Mouse (Mus musculus) fat pad, adult 2 months (tissue): Measurements from ENCODE around the gene Pigp.
A peak's percentile ranks its signal among the peaks of the same experiment; 100 is the strongest.
"Not testable (repeated sequence)": the region's sequence is repeated elsewhere in the genome, so short reads cannot be mapped to it uniquely, and the experiment has no call there.

Source experiments
- DNase-seq: peaks from one replicate; pipeline ENCODE4 v3.0.0-alpha.2; 2011; ENCODE audit warnings: low read depth, low spot score; ENCODE audit errors: extremely low read depth

Gene Pigp

GRCm38 (mm10) chr16:94360578-94361350, 10.9 kb downstream of the Pigp start:
- DNase-seq = no peak

DNA sequence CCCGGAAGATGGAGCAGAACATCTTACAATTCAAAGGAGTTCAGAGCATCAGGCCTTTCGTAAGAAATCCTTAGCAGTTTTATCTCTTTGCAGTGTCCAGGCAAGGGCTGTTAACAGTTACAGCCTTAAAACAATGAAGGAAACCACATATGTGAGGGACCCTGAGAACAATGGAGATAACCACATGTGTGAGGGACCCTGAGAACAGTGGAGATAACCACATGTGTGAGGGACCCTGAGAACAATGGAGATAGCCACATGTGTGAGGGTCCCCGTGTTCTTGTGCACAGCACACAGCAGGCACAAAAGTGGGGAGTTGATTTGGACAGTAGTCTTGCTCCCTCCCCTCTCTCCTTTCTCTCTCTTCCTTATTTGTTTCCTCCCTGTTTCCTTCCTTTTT, 13.6 kb downstream of the Pigp start:
- no peak for DNase-seq

DNA sequence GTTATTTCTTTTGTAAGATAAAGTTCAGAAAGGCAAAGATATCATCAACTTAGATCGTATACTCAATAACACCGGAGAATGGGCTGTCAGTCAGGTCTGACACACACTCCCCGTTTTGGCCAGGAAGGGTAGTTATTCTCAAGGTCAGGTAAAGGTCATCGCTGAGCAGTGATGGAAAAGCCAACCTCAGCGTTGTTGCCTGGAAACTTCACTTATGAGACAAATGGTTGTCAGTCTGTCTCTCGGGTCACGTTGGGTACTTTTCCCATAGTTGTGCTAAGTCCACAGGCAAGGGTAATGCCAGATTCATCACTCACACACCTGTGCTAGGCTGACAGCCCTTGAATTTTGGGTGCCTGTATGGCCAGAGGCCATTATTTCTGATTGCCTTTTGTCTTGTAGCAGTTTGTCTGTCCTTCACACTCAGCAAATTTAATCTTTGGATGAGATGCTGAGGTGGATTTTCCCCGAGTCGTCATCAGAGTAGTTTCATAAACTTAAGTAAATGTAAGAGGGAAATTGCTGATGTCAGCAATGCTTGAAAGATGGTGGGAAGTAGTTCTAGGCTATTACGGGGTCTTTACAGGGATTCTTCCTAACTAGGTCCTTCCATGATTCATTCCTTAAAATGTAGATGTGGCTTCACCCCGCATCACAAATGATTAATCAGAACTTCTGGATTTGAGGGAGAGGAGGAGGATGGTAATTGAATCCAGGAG, 14.7 kb downstream of the Pigp start:
- DNase-seq = no peak

DNA sequence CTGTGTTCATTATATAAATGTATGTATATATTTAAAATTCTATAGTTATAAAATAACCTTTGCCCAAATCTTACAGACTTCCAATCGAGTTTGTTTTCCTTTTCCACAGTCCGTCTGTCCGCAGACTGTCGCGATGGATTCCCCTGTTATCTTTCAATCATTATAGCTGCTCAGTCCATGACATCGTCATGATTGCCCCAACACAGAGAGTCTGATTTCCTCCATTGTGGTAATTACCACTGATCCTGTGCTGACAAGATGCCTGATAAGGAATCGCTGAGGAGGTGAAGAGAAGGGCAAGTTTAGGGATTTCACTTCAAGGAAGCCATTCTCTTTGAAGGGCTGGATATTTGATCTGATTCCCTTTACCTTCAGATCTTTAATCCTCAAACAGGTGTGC, 15.6 kb downstream of the Pigp start:
- DNase-seq = no peak

- DNase-seq = no peak
Observed at GRCm38 (mm10) chr16:94354450-94354849, 17.2 kb downstream of the Pigp start.

DNA sequence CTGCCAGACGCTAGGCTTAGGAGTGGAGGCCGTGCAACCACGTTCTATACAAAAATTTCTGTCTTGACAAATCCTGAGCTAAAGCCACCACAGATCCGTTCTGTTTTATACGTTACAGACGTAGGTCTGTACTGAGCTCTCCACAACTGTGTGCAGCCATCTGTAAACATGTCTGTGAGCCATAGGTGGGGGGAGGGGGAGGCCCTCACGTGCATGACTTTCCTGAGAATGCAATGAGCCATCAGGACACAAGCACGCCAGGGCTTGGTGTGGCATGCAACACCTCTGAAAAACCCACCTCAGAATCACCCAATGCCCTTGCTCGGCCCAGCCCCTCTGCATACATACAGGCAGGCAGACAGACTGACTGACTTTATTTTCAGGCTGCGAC, 21.4 kb downstream of the Pigp start:
- DNase-seq = no peak

DNA sequence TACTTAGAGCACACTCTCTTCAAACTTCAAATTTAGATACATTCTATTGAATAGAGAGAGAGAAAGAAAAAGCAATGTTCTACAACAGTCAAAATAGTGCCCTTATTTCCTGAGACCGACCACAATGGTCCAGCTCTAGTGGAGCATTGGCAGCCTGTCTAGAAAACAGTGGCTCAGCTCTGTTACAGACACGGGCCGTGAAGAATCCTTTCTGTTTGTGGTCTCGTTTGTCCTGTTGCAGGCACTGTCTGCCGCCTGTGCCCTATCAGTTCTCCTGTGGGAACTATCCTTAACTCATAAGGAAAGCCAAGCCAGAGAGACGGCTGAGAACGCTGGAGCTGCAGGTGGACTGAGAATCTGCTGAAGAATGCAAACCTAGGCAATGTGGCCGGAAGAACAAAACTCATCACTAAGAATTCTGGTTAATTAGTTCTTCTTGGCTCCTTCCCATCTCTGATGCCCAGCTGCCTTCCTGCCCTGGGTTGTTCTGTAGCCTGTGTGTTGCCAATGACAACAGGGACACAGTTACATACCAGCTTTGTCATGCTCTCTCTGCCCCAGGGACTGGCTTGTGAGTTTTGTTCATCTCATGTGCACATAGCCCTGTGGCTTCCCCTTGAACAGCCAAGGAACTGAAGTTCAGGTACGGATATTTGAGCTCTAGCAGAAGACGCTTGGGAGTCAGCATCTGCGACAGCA, 21.9 kb downstream of the Pigp start:
- no peak for DNase-seq

DNA sequence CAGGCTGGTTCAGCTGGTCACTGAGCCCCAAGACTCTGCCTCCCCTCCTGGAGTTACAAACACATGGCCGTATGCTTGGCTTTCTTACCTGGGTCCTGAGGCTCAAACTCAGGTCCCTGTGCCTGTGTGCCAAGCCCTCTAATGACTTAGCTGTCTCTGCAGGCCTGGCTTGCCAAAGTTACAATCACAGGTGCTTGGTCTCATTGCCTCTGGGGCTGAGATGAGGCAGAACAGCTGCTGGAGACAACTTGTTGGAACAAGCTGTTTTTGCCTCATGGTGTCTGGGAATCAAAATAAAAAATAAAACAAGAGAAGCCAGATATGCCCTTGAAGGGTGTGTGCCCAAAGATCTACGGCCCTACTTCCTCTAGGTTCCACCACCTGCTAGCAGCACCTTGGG, 22.9 kb downstream of the Pigp start:
- DNase-seq = peak; percentile 90

DNA sequence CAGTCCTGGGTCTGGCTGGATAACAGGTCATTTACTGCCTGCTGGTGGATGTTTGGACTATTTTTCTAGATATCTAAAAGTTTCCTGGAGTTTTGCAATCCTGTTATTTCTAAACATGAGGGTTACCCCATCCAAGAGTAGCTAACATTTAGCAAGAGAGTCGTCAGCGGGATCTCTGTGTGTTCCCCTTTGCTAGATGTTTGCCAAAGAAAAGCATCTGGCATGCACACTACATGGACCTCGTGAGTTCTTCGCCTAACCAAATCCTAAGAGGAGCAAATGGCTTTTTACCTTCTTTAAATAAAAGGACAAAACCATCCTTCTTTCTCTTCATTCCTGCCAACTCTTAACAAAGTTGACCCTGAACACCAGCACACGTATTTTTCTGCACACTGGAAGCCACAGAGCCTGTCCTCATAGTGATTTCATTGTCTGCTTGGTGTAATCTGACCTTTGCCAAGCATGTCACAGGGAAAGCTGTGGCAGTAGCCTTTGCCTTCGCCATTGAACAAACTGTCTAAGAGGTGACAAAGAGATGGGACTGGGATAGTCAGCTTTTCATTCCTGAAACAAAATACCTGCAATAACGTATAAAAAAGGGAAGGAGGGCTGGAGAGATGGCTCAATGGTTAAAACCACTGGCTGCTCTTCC, 24.4 kb downstream of the Pigp start:
- DNase-seq = peak; percentile 92

DNA sequence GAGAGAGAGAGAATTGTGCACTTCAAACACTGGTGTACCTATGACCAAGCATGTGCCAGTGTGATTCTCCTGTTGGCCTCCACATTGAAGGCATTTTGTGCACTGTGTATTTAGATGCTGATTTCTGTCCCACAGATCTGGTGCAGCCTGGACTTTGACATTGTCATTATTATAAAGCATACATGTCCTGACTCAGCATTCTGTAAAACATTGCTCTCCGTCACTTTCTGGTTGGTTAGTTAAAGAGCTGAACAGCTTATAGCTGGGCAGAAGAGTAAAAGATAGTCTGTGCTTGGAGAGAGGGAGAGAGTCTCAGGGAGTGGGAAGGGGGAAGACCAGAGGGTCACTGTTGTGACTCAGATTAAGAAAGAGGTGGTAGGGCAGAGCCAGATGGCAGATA, 25.9 kb downstream of the Pigp start:
- DNase-seq = no peak

DNA sequence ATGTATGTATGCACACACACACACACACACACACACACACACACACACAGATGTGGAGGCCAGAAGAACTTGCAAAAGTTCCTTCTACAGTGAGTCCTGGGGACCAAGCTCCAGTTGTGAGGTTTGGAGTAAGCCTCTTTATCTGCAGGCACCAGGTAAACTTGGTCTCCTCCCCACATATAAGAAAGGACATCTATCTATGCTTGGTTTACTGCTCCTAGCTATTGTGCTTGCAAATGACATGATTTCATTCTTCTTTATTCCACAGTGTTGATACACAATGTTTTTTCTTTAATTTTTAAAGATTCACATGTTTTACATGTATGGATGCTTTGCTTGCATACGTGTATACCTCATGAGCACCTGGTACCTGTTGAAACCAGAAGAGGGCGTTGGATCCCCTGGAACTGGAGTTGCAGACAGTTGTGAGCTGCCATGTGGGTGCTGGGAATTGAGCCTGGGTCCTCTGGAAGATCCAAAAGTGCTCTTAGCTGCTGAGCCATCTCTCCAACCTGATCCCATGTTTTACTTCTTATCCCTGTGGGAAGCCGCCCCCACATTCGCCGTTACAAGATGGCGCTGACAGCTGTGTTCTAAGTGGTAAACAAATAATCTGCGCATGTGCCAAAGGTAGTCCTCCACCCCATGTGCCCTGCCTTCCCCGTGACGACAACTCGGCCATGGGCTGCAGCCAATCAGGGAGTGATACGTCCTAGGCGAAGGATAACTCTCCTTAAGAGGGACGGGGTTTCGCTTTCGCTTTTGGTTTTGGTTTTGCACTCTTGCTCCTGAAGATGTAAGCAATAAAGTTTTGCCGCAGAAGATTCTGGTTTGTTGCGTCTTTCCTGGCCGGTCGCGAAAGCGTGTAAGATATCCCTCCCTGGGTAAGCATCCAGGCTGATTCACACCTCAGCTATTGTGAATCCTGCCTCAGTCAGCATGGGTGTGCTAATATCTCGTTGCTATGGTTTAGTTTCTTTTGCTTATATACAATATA, 32.2 kb downstream of the Pigp start:
- DNase-seq = not testable (repeated sequence)

GRCm38 (mm10) chr16:94335656-94336055, 36.0 kb downstream of the Pigp start:
- no peak for DNase-seq

DNA sequence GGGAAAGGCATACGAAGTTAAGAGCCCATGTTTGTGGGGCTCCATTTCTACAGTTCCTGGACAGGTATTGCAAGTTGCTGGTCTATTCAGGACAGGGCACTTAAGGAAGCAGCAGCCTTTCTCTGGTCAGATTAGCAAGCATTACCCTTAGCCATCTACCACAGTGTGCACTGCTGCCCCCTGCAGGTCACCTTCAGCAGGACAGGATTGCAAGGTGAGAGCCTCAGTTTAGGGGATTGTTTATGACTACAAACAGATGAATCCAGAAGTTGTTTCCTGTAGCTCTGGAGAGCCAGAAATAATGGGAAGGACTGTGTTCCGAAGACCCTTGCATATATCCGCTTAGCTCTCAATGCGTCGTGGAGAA, 39.8 kb downstream of the Pigp start:
- DNase-seq = no peak

DNA sequence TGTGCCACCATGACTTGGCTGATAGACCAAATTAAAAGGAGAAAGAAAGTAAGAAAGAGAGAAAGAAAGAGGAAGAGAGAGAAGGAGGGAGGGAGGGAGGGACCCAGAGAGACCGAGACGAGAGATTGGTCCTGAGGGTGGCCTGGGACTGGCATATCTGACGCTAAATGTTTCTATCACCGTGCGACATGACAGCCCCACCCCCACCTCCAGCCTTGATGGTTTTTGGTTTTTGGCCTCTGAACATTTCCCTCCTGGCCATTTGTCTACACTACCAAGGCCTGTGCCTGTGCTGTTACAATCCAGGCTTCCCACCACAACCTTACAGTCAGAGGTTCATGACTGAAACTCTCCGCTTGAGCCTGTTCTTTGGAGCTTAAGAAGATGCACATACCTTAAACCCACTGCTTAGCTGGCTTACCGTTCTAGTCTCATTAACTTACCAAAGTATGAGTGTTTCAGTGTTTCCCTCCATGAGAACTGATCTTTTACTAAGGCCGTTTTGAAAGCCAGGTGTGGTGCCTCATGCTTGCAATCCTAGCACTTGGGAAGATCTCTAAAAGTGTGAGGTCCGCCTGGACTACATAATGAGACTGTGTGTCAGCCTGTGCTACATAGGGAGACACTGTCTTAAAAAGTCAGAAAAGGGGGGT, 40.3 kb downstream of the Pigp start:
- DNase-seq = no peak

DNA sequence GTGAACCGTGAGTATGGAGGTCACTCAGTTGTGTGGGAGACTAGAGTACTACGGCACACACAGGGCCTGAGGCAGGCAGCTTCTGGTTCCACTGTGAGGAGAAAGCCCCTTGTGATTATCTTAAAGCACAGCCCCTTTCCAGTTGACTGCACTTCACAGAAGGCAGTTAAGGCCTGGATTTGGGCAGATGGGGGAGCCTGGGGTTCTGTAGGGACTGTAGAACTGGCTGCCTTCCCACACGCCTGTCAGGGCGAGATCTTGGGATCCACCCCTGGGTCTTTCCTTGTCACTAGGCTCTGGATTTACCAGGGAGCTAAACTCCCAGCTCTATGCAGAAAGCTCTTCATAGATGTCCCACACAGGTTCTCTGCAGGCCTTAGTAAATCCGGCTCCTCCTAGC, 41.2 kb downstream of the Pigp start:
- no peak for DNase-seq

DNA sequence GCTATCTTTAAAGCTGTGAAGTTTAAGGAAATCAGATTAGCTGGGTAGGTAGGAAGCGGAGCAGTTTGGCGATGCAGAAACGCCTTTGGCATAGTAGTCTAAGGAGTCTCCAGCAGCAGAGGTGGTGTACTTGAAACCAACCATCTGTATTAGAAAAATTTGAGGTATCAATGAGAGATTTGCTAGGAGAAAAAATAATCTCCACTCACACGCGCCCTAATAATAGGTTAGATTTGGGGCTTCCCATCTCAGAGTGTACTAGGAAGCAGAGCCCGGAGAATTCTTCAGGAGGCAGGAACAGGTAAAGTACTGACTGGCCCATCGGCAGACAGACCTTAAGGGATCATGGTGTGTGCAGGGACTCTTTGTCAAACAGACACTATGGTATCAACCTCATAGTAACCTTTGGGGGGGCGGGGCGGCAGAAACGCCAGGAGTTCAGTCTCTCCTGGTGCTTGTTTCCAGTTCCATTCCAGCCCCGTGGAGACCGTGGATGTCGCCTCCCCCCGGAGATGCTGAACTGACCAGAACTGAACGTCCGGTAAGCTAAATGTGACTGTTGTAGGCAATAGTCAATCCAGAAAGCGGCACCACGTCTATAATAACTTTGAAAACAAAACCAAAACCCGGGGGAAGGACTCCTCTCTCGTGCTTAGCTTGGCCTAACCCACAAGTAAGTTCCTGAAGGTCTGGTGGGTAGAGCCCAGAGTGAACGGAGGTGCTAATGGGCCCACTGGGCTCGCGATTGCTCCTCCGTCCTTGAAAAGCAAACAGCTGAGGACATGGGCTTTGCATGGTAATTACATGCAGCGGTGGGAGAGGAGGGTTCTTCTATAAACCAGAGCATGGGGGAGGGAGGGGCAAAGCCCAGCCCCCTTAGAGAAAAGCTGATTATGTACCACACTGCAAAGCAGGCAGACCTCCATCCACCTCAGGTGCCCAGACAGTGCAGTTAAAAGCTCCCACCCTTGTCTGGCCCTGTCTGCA, 42.5 kb downstream of the Pigp start:
- DNase-seq = no peak

- no peak for DNase-seq
Observed at GRCm38 (mm10) chr16:94327781-94328711, 43.6 kb downstream of the Pigp start, which contains the start of gene Ripply3. Gene Ripply3, plus strand, starts transcription at chr16:94328420.
